Mouse (Mus musculus): ENCODE measurements at regions not wholly inside any gene's neighbourhood (a gene's known extent, or its start where the extent isn't known, plus 50 kb on each side); places are given as distances from the start of the nearest gene placed in this dataset.
"Not testable (repeated sequence)": the region's sequence is repeated elsewhere in the genome, so short reads cannot be mapped to it uniquely, and the experiment has no call there.

DNA sequence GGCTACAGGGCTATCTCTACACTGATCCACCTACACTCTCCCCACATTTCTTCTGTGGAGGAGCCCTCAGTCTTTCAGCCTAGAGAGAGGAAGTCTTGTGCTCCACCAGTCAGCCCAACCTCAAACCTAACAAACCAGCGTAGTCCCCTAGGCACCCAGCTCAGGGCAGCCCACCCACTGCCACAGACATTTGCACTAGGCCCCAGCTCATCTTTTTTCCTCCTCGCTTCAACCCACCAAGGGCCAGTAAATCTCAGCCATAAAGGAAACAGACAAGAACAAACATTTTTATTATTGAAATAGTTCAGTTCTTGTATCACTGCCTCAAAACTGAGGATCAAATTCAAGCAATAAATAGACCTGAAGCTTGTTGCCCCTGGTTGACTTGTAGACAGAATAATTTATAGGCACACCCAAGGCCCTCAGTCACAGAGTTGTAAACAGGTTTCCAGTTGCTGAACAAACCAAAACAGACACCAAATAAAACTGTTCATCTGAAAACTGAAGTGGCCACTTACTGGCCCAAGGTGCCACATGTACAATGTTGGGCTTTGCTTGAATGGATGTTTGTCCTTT lies 58.0 kb upstream of the Cdyl start:
- DNase-seq (ENCODE audit: low spot score) = no peak

DNA sequence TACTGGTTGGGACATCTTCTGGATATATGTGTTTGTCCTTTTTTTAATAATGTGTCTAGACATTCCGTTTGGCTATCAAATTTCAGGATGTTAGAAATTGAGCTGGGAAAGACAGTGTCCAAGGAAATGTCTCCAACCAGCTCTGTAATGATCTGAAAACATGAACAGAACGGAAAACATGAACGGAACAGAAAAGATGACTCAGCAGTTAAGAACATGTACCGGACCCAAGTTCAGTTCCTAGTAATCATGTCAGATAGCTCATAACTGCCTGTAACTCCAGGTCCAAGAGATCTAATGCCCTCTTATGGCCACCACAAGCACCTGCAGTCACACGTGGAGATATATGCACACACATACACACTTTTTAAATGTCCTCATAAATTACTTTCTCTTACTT lies 56.6 kb upstream of the Cdyl start:
- DNase-seq (ENCODE audit: low spot score) = no peak

DNA sequence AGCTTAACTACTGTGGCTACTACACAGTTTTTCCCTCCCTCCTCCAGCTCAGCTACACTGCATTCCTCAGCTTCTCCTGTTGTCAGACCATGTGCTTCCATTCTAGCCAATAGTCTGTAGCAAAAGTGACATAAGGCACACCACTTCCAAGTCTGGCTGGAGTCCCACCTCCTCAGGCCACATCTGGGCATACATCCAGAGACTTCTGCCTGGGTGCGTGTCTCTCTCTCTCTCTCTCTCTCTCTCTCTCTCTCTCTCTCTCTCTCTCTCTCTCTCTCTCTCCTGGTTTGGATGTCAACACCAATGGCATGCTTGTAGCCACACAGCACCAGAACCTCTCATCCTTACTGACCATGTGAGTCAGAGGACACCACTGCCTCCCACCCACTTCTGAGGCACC lies 55.6 kb upstream of the Cdyl start:
- DNase-seq (ENCODE audit: low spot score) = no peak

DNA sequence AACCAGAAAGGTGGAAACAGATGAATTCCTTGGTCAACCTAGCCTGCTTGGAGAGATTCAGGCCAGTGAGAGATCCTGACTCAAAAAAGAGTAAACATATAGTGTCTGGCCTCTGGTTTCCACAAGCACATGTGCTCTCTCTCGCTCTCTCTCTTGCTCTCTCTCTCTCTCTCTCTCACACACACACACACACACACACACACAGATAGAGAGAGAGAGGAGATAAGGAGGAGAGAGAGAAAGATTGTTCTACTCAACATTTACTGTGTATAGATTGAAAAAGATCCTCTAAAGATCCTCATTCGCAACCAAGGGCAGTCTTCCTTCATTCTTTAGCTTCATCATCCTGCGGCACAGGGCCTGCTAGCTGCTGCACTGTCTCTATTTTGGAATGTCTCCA lies 54.9 kb upstream of the Cdyl start:
- no peak for DNase-seq (ENCODE audit: low spot score)

DNA sequence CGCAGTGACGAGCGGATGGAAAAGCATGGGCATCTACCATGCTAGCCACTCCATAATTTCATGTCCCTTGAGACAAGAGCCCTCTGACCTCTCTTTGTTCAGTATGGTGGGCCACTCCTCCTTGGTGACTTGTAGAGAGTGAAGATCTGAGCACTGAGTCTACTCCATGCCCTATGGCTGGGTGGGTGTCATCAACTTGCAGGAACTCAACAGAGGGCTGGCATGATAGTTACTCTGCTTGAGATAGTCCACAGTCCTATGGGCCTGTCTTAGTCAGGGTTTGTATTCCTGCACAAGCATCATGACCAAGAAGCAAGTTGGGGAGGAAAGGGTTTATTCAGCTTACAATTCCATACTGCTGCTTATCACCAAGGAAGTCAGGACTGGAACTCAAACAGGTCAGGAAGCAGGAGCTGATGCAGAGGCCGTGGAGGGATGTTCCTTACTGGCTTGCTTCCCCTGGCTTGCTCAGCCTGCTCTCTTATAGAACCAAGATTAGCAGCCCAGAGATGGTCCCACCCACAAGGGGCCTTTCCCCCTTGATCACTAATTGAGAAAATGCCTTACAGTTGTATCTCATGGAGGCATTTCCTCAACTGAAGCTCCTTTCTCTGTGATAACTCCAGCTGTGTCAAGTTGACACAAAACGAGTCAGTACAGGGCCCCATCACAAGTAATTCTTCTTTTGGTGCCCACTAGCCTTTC lies 52.6 kb upstream of the Cdyl start:
- not testable (repeated sequence) for DNase-seq (ENCODE audit: low spot score)

DNA sequence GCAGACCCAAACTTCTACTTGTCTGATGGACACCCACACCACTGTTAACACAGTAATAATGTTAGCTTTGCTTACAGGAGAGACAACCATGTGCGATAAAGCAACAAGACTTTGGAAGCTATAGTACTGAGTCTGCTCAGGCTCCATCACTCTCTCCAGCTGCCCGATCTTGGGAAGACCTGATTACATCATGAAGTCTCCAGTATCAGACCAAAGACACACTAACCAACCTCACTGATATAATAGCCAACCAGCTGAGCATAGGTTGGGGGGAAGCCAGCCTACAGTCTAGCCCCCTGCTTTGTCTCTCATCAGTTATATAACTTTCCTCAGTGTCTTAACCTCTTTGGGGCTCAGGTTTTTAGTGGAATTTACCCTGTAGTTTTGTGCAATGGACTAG lies 51.9 kb upstream of the Cdyl start:
- DNase-seq (ENCODE audit: low spot score) = no peak
